Mouse (Mus musculus): ENCODE data around the gene Lhx9.

DNA sequence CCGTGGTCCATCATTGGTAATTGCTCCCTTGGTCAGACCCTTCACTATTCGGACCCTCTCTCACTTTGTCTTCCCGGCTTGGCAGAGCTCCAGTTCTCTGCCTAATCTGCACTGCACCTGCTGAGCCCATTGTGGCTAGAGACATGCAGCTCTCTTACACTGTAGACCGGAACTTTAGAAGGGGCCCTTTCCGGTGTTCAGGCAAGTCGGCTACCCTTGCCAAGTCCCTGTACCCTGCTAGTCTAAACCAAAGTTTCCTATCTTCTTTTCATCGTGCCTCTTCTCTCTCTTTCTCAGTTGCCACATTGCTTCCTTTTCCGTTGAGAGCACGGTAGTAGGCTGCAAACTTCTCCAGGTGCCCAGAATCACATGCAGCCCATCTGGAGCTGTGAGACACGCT, 62.5 kb downstream of the Lhx9 start:
- TF ChIP-seq CHD2 (IDR thresholded peaks at IDR 0.05; ENCODE audit: low read depth, low read length): no peak
- TF ChIP-seq ZNF384 (IDR thresholded peaks at IDR 0.05; ENCODE audit: low read depth, low read length): no peak
- no peak for TF ChIP-seq HCFC1 (IDR thresholded peaks at IDR 0.05; ENCODE audit: borderline replicate concordance, insufficient read depth, low read length)
- no peak for TF ChIP-seq ZC3H11A (IDR thresholded peaks at IDR 0.05; ENCODE audit: borderline replicate concordance, low read depth, low read length)

Measured in ES-E14 (cell line).